Mouse (Mus musculus) embryo, embryonic 10 days (tissue): ENCODE results near the gene 2610042L04Rik.
"Not testable (repeated sequence)": the region's sequence is repeated elsewhere in the genome, so short reads cannot be mapped to it uniquely, and the experiment has no call there.

ENCODE experiments used
- DNase-seq: peaks from one replicate; pipeline ENCODE4 v3.0.0-alpha.2; 2015; ENCODE audit warnings: low spot score

The 2610042L04Rik gene

GRCm38 (mm10) chr14:4334476-4335080 lies at the start of gene 2610042L04Rik:
Gene 2610042L04Rik (plus strand): TSS chr14:4334763.
- DNase-seq: peak; percentile 4

GRCm38 (mm10) chr14:4316983-4317382 lies 17.6 kb upstream of the 2610042L04Rik start, which contains the start of gene Gm3149:
Gene Gm3149 (plus strand): TSS chr14:4317283.
- not testable (repeated sequence) for DNase-seq

- DNase-seq: not testable (repeated sequence)
Observed at GRCm38 (mm10) chr14:4335506-4335905, 943 bp downstream of the 2610042L04Rik start.

- DNase-seq: not testable (repeated sequence)
Observed at GRCm38 (mm10) chr14:4368991-4369390, 34.4 kb downstream of the 2610042L04Rik start.

- not testable (repeated sequence) for DNase-seq
Observed at GRCm38 (mm10) chr14:4369691-4370090, 35.1 kb downstream of the 2610042L04Rik start.

GRCm38 (mm10) chr14:4377871-4378270 lies 43.3 kb downstream of the 2610042L04Rik start:
- DNase-seq: not testable (repeated sequence)

- DNase-seq: not testable (repeated sequence)
Observed at GRCm38 (mm10) chr14:4385606-4386005, 51.0 kb downstream of the 2610042L04Rik start.

- DNase-seq: not testable (repeated sequence)
Observed at GRCm38 (mm10) chr14:4392841-4393530, 58.4 kb downstream of the 2610042L04Rik start.

GRCm38 (mm10) chr14:4397226-4397625 lies 62.7 kb downstream of the 2610042L04Rik start, which contains the start of gene Gm3159:
Gene Gm3159 (plus strand): TSS chr14:4397526.
- DNase-seq: not testable (repeated sequence)

GRCm38 (mm10) chr14:4398624-4399023 lies 64.1 kb downstream of the 2610042L04Rik start:
- not testable (repeated sequence) for DNase-seq

- DNase-seq: not testable (repeated sequence)
Observed at GRCm38 (mm10) chr14:4400115-4400789, 65.7 kb downstream of the 2610042L04Rik start.

GRCm38 (mm10) chr14:4401245-4401644 lies 66.7 kb downstream of the 2610042L04Rik start:
- DNase-seq: not testable (repeated sequence)

GRCm38 (mm10) chr14:4403840-4404239 lies 69.3 kb downstream of the 2610042L04Rik start:
- DNase-seq: not testable (repeated sequence)
